Mouse (Mus musculus): ENCODE data around the gene Actg1.

The Actg1 gene

DNA sequence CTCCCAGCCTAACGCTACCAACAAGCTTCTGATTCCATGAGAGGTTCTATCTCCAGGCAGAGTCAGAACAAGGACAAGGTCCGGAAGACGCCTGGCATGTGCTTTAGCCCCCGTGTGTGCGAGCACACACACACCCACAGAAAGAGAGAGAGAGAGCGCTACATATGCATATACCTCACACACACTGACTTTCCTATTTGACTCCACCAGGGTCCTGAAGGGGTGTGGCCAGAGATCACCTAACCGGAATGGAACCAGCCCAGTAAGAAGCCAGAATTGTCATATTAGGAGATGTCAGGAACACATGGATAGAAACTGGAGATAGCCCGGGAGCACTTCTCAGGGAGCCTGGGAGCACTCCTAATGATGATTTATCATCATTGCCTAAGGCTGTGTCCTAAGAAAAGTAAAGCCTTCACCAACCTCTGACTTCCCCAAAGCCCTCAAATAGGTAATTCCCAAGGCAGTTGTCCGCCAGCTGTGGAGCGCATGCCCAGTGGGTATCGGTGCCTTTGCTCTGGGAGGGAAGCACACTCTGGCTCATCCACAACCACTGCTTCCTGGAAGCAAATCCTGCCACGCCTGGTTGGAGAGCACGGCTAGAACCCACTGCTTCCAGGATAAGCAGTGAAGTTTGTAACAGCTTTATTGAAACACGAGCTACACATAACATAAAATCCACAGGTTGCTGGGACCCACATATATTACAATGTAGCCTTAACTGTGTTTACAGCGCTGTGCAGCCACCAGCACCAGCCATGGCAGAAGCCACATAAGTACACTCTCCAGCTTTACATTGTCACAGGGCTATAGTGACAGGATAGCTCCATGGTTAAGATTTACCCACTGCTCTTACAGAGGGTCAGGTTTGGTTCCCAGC, 39.7 kb downstream of the Actg1 start:
- DNase-seq: no peak

DNA sequence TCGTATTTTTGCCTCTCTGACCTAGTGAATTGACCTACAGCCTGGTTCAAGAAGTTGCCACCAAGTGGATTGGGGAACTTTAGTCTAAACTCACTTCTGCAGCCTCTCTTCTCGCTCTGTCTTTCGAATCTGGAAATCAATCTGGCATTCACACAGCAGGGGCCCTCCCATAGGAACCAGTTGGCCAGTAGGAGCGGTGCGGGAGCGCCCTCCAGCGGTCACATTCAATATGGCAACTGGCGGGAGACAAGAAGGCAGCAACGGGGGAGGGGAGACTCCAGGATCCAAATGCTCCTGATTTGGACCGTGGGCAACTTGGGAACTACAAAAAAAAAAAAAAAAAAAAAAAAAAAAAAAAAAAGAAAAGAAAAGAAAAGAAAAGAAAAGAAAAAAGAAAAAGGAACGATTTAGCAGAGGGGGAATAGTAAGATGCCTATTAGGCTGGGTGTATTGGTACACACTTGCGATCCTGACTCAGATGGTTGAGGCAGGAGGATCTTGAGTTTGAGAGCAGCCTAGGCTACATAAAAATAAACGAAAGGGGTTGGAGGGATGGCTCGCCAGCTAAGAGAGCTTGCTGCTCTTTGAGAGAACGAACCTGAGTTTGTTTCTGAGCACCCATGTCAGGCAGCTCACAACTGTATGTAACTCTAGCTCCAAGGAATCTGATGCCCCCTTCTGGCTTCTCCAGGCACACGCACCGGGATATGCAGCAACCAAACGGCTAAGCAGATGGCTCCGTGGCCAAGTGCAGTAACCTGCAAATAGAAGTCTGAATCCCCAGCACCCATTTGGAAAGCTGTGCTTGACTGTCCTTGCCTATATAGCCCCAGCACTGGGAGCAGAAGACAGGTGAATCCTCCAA, 40.5 kb downstream of the Actg1 start:
- DNase-seq: peak; percentile 90

DNA sequence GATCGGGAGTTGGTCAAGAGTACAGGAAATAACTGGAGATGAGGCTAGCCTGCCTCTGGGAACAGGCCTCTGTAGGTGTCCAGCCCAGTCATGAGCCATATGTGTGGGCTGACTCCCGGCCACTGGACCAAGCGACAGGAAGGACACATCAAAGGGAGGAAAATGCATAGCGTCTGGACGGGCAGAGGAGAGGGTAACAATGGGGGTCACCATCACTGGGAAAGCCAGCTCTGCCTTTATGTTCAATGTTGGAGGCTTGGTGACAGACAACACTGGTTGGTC, 41.3 kb downstream of the Actg1 start:
- DNase-seq: no peak

DNA sequence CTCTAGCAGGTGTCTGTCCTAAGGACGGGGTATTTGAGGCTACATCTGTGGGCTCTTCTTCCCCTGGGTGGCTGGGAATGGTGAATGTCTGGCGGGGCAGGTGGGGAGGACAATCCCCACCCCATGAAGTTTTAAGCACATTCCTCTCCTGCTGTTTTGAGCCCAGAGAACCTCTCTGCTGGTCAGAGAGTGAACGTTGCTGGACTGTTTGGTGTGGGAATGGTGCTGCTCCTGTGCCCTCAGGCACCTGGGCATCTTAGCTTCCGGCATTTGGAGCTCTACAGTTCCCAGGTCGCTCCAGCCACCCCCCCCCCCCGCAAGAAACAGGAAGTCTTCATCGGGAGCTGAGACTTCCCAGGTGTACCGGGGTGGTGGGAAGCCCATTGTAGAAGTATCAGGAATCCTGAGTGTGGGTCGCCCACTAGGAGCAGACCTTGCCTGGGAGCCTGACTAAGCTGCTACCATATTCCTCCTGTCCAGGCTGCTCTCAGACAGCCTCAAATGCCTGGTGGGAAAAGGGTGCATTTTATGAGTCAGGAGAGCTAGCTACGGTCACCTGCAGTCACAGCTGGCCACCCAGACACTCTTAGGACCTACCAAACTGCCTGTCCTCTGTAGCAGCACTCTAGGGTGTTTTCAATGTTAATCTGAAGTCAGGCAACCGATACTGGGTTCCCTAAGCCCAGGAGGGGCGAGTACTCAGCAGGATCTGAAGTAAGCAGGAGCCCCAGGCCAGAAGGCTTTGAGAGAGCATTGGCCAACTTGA, 41.8 kb downstream of the Actg1 start:
- DNase-seq: no peak

DNA sequence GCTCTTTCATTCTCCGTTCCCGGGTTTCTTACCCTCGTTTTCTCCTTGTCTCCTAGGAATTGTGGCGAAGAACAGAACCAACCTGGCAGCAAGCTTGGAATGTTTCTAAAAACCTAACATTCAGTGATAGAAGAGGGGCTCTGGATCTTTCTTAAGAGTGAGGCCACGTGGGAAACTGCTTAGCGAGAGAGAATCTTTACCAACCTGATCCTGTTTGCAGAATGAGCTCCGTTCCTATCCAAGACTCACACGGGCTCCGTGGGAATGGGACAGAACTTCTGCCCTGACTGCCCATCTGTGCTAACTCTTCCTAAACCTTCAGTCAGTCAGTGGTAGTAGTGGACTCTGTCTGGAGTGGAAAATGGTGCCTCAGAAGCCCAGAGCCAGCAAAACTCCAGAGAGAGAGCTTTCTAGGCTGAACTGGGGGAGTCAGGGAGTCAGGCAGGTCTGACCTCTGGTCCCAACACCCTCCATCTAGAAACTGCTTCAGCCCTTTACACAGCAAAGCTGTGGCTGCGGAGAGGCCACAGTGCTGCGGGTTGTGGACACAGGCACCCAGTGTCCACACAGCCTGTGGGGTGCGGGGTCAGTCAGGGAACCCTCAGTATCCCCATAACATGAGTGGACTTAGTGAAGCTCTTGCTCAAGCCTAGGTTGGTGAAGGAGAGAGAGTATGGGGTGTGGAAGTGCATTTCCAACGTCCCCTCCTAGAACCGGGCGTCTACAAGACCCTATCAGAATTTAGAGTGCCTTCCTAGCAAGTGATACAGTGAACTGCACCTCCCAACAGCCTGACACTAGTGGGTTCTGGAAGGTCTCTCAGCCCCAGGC, 42.6 kb downstream of the Actg1 start:
- DNase-seq: no peak

DNA sequence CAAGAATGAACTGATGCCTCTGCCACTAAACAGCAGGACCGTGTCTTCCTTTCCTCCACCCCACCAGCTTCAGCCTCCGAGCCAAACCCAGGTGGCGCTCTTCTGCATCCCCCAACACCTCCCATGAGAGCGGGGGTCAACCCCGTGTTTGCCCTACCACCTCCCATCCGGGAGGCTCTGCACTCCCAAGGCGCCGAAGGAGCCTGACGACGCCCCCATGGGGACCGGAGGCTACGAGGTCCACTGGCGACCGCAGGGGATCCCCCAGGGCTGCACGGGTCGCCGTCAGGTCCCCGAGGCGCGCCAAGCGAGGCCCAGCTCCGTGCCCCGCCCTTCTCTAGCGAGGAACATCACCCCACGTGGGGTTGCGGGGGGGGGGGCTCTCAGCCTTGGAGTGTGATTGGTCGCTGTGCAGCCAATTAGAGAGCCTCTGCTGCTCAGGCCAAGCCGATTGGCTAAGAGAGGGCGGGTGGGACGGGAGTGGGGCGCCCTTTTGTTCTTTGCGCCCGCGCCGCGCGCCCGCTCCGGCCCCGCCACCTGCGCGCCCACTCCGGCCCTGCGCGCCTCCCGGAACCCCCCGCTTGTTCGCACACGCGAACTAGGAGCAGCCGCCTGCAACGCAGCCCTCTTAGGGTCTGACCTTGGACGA, 43.3 kb downstream of the Actg1 start:
- DNase-seq: peak; percentile 81

DNA sequence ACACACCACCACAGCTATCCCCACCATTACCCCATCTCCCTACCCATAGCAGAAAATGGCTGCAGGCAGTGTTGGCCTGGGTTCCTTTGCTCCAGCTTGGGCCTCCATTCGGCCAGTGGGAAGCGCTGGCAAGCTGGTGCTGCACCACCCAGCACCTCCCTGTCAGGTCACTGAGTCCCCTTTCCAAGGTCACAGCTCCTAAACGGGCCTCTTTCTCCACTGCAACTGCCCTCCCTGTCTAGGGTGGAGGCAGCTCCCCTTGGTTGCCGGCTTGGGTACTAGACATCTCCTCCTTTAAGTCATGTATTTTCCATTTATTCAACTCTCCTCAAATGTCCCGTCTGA, 44.0 kb downstream of the Actg1 start:
- DNase-seq: no peak

DNA sequence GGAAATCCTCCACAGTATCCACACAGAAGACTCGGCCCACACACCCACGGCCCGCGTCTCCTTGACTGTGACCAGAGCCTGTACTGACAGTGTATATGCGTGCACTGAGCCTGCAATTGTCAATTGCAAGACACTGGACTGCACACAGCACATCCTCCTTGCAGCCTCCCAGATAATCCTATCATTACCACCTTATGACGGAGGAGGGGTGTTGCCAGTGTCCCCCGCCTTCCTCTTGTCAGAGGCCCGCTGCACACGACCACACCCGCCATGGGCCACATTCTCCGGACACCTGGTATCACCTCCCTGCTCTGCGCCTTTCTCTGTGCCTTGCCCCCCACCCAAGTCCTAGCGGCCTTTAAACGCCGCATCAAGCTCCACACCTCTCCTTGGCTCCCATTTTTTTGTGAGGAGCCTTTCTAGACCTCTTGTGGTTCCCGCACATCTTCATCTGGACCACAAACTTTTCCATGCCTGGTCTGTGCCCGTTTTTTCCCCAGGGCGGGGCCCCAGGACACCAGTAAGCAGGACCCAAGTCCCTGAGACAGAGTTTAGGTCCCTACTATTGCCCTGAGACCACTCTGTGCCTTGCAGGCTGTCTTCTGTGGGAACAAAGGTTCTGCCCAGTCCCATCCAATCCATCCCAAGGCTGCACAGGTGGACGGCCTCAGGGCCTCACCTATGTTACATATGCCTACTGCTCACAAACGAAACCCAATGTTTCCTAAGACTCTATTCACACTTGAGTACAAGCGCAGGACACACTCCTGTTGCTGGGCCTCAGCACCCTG, 44.6 kb downstream of the Actg1 start:
- DNase-seq: no peak

DNA sequence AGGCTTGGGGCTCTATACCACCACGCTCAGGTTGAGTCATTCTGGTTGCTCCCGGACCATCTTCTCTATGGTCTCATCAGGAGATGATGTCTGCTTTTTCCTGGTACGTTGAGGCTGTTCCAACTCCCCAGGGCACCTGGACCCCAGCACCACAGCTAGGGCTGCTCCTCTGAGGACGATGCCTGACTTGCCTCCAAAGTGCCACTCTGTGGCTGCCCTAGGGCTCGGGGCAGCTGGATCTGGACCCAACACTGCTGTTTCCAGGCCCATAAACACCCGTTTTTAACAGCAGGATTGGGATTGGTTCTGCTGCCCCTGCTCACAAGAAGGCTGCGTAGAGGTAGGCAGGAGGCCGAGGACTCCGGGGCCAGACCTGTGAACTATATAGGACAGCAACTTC, 45.2 kb downstream of the Actg1 start:
- DNase-seq: no peak

DNA sequence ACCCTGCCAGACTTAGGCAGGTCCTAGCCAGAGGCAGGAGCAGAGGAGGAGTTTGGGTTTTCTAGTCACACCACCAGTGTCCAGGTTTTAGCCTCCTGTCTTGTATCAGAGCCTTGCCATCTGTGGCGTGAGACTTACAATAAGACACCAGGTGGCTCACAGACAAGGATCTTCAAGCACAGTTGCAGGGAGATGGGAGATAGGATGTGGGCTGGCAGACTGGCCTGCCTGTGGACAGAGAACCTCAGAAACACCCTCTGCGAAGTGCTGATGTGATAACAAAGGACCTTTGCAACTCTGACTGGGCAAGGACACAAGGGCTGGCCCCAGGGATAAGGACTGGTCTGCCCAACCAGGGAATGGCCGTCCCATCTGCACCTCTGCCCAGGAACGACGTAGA, 48.9 kb downstream of the Actg1 start:
- DNase-seq: no peak

DNA sequence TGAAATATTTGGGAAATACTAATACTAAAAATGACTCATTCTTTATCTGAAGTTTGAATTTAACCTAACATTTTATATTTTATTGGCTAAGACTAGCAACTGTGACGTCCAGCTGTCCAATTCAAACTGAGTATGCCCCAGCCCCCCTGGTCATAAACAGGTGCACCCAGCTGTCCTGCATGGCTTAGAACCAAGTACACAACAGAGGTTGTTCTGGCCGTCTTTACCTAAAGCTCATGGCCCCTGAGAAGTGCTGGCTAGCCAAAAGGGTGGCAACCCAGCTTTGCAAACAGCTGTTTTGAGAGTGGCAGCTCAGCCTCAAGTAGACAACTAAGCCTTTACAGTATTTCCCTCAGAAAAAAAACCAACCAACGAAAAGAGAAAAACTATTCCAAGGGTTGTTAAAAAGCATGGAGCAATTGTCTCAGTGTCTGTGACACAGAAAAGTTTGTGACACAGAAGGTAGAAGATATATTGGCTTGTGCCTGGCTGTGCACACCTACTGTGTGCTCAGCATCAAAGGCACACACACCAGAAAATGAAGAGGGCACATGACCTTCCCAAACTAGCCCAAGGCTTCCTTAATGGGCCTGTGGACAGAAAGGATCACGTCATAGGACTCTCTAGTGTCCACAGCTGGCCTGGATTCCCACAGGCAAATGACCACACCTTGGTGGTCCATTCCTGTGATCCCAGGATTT, 49.8 kb downstream of the Actg1 start:
- DNase-seq: no peak

DNA sequence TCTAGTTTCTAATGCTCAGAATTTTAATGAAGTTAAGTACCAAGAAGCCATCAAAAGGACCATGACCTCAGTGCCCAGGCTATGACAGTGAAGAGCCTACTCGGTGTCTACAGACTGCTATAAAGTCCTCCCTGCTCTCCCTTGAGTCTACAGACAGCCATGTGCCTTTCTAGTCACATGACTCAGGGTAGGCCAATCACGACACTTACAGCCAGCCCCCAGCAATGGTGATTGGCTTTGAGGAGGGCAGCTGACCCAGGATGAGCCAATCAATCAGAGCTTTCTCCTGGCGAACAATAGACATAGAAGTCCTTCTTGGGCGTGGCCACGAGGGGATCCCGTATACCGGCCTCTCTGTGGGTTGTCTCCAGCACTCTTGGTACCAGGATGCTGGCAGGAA, 50.6 kb downstream of the Actg1 start:
- no peak for DNase-seq

DNA sequence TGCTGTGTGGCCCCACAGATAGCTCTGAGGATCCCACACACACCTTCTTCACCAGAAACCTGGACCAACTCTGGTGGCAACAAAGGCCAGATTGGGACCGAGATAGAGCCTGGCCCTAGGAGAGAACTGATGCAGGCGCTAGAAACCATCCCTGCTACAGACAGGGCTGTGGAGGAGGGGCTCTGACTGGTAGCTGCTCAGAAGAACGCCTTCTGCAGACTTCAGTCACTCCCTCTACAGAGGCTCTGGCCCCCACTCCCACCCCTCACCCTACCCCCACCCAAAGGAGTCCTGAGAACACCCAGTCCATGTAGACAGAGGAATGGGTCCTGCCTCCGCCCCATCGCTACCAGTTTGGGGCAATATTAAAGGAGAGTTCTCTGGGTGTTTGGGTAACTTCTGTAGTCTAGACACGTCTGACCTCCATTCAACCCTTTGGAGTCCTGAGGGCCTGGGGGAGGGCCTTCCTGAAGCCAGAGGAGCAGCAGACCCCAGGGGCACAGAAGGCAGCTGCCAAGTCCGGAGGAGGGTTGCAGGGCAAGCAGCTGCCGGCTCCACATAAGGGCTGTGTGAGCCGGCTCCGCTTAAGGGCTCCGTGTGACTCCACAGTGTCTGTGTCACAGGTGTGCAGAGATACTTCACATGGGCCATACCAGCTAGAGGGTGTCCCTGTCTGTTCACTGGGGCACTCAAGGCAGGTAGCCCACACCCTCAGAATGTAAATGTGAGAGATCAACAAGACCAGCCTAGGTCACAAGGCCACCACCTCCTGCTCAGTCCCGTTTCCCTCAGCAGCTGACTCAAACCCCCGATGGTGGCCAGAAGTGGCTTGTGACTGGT, 51.8 kb downstream of the Actg1 start:
- no peak for DNase-seq

Data from right cerebral cortex, postnatal 25 days (tissue).